Mouse (Mus musculus) small intestine, adult 2 months (tissue): ENCODE results near the gene Cenpn. TPM values are rescaled to one million over a fixed set of nuclear protein-coding genes. Genes with fewer than 3 reads are reported as not detected.

Experiments
- H3K27ac ChIP-seq: fragments of 200-500 bp; 2 replicates; pipeline ENCODE4 v1.5.1; 2012; ENCODE audit warnings: low read depth, low read length, control low read depth, inconsistent platforms; ENCODE audit not compliant: insufficient read depth
- H3K27me3 ChIP-seq: fragments of 200-500 bp; 2 replicates; pipeline ENCODE4 v1.6.1; 2012; ENCODE audit warnings: mild to moderate bottlenecking, moderate library complexity, low read length, inconsistent platforms; ENCODE audit not compliant: control insufficient read depth, insufficient read depth
- H3K36me3 ChIP-seq: fragments of 200-500 bp; 2 replicates; pipeline ENCODE4 v1.6.1; 2012; ENCODE audit warnings: mild to moderate bottlenecking, low read length, control low read depth, inconsistent platforms; ENCODE audit not compliant: control insufficient read depth, insufficient read depth
- H3K4me1 ChIP-seq: fragments of 200-500 bp; 2 replicates; pipeline ENCODE4 v1.6.1; 2012; ENCODE audit warnings: low read length, inconsistent platforms, mixed read lengths; ENCODE audit not compliant: control insufficient read depth, insufficient read depth, insufficient read length
- H3K4me3 ChIP-seq: fragments of 200-500 bp; 2 replicates; pipeline ENCODE4 v1.5.1; 2012; ENCODE audit warnings: low read depth, mild to moderate bottlenecking, control low read depth, inconsistent platforms, low read length, moderate library complexity
- CTCF ChIP-seq: fragments of 200-500 bp; IDR thresholded peaks from 2 replicates; pipeline ENCODE4 v1.5.1; 2012; ENCODE audit warnings: low read depth, mild to moderate bottlenecking, control low read depth, inconsistent platforms, low read length, moderate library complexity, mixed read lengths; ENCODE audit not compliant: insufficient replicate concordance, insufficient read length; ENCODE audit errors: extremely low read depth
- POLR2A ChIP-seq: fragments of 200-500 bp; IDR thresholded peaks from 2 replicates; pipeline ENCODE4 v1.6.1; 2012; ENCODE audit warnings: low read depth, mild to moderate bottlenecking, control low read depth, inconsistent platforms, low read length, moderate library complexity
- WGBS: fragments of 180-500 bp; shearing (Covaris S2); methylation state at CpG from one replicate; pipeline ENCODE4 v1.1.7; 2018; 5-methylcytosine and 5-hydroxymethylcytosine counted together
- polyA plus RNA-seq: library from polyadenylated mRNA; depleted of rRNA; stranded (reverse); fragments of >200 nt; gene quantifications from 2 replicates; pipeline ENCODE4 v1.2.3, GENCODE M21; 2012

Cenpn gene
- polyA plus RNA-seq, 1 experiment: 1.8 TPM

- Histone ChIP-seq H3K36me3 (no peaks in the 10 kb centered on the region), H3K4me1 (peaks cover 4% of the 10 kb centered on the region; the same call in 1 of the 2 replicates), H3K27me3 (no peaks in the 10 kb centered on the region), H3K4me3 (peak overlapping the region; percentile 89), H3K27ac (peak overlapping the region; percentile 69)
- no peak for TF ChIP-seq CTCF
- no peak for TF ChIP-seq POLR2A
- 1% methylated on average over 22 of the region's 22 CpGs for WGBS
Measured at GRCm38 (mm10) chr8:116921005-116921336, 559 bp upstream of the Cenpn start.

- Histone ChIP-seq H3K4me1 (peaks cover 4% of the 10 kb centered on the region; the same call in 1 of the 2 replicates), H3K27me3 (no peaks in the 10 kb centered on the region), H3K36me3 (no peaks in the 10 kb centered on the region), H3K4me3 (peak overlapping the region; percentile 89), H3K27ac (peak overlapping the region; percentile 48)
- TF ChIP-seq POLR2A (no peak), CTCF (no peak)
- WGBS: 20% methylated on average over 17 of the region's 17 CpGs
Measured at GRCm38 (mm10) chr8:116922060-116922757, 679 bp downstream of the Cenpn start.

DNA sequence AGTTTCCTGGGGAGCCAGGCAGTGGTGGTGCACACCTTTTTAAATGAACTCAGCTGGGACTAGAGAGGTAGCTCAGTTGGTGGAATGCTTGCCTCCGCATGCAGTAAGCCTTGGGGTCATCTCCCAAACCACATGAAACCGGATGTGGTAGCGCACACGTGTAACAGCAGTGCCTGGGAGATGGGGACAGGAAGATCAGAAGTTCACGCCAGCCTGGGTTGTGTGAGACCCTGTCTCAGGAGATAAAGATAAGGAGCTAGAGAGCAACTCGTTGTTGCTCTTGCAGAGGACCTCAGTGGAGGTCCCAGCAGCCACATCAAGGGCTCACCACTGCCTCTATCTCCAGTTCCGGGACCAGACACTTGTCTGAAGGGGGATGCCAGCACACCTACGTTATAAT, 2.0 kb downstream of the Cenpn start:
- Histone ChIP-seq H3K36me3 (no peaks in the 10 kb centered on the region), H3K4me1 (peaks cover 4% of the 10 kb centered on the region; the same call in 1 of the 2 replicates), H3K27ac (no peak overlapping the region), H3K4me3 (no peak overlapping the region), H3K27me3 (no peaks in the 10 kb centered on the region)
- 88% methylated on average over 8 of the region's 8 CpGs for WGBS
- TF ChIP-seq CTCF (no peak), POLR2A (no peak)

DNA sequence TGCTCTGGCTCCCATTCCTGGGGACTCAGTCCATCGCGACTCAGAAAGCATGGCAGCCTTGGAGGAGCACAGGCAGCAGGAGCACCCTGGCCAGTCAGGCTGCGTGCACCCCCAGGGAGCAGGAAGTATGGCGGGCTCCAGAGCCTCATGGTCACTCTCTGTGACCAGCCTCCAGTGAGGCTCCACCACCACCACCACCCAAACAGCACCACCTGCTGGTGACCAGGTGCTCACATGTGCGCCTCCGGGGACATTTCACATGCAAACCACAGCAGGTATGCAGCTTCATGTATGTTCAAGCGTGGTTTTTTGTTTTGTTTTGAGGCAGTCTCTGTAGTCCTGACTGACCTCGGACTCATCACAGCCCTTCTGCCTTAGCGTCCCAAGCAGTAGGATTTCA, 6.3 kb downstream of the Cenpn start:
- WGBS: 81% methylated on average over 9 of the region's 9 CpGs
- Histone ChIP-seq H3K36me3 (no peaks in the 10 kb centered on the region), H3K27ac (no peak overlapping the region), H3K4me3 (no peak overlapping the region), H3K27me3 (no peaks in the 10 kb centered on the region), H3K4me1 (no peaks in the 10 kb centered on the region)
- TF ChIP-seq CTCF: peak; percentile 66; the same call in 1 of the 2 replicates
- no peak for TF ChIP-seq POLR2A

GRCm38 (mm10) chr8:116928588-116928987, 7.1 kb downstream of the Cenpn start:
- WGBS: 88% methylated on average over 5 of the region's 5 CpGs

DNA sequence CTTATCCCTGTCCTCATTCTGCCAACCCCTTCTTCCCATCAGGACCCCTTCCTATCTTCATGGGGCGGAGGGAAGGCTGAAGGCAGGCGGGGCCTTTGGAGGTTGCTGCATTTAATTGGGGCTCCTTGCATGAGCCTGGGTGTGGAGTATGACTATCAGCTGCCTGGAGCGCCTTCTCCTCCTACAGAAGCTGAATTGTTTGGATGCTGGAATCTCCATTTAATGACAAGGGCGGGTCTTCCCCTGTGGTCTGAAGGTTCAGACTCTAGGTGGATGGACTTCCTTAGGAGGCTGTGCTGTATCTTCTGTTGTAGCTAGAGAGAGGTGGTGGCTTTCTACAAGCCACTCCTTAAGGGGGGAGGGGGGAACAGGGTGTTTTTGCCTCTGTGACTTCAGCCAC, 13.4 kb downstream of the Cenpn start:
- Histone ChIP-seq H3K36me3 (no peaks in the 10 kb centered on the region; the same call in 1 of the 2 replicates), H3K4me3 (no peak overlapping the region), H3K27me3 (no peaks in the 10 kb centered on the region), H3K27ac (no peak overlapping the region), H3K4me1 (no peaks in the 10 kb centered on the region)
- 95% methylated on average over 4 of the region's 4 CpGs for WGBS
- TF ChIP-seq POLR2A (no peak), CTCF (no peak)

More at GRCm38 (mm10) chr8:116928588-116928987, 7.1 kb downstream of the Cenpn start:
- Histone ChIP-seq H3K4me3 (no peak overlapping the region), H3K36me3 (no peaks in the 10 kb centered on the region; the same call in 1 of the 2 replicates), H3K27me3 (no peaks in the 10 kb centered on the region), H3K27ac (no peak overlapping the region), H3K4me1 (no peaks in the 10 kb centered on the region)
- TF ChIP-seq CTCF: no peak
- TF ChIP-seq POLR2A: no peak

DNA sequence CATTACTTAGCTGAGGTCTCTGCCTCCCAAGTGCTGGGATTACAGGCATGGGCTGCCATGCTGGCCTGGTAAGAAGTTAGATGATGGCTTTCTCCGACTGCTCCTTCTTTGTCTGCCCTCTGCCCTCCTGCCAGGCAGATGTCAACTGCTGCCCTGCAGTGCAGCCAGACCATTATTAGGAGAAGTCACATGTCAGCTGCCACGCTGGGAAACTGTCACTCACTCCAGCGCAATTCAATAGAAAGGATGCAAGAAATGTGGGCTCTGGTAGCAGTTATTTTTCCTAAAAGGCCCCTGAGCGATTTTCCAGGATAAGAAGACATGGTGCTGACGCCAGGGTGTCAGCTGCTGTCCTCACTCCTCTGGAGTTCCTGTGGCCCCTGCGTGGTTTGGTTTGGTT, 14.0 kb downstream of the Cenpn start:
- H3K4me1 ChIP-seq: no peaks in the 10 kb centered on the region
- no peak overlapping the region for H3K27ac ChIP-seq
- WGBS: 89% methylated on average over 6 of the region's 6 CpGs
- H3K36me3 ChIP-seq: no peaks in the 10 kb centered on the region; the same call in 1 of the 2 replicates
- TF ChIP-seq POLR2A (no peak), CTCF (no peak)
- H3K4me3 ChIP-seq: no peak overlapping the region
- H3K27me3 ChIP-seq: no peaks in the 10 kb centered on the region
